8 mouse cellular contexts compared by ENCODE assay signal in the genomic region with DNA sequence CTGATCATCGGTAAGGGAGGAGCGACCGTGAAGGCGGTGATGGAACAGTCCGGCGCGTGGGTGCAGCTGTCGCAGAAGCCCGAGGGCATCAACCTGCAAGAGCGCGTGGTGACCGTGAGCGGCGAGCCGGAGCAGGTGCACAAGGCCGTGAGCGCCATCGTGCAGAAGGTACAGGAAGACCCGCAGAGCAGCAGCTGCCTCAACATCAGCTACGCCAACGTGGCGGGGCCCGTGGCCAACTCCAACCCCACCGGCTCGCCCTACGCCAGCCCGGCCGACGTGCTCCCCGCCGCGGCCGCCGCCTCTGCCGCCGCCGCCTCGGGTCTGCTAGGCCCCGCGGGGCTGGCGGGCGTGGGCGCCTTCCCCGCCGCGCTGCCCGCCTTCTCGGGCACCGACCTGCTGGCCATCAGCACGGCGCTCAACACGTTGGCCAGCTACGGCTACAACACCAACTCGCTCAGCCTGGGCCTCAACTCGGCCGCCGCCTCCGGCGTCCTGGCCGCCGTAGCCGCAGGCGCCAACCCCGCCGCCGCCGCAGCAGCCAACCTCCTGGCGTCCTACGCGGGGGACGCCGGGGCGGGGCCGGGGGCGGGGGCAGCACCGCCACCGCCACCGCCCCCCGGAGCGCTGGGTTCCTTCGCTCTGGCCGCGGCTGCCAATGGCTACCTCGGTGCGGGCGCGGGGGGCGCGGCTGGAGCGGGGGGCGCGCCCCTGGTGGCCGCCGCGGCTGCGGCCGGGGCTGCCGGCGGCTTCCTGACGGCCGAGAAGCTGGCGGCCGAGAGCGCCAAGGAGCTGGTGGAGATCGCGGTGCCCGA. TPM values are rescaled to one million over a fixed set of nuclear protein-coding genes. Genes with fewer than 3 reads are reported as not detected.
DNase-seq lines count a peak whose midpoint lies in the region; ATAC-seq lines count a peak whose summit lies in the region.

No protein-coding gene starts in this region.

- peak; percentile 33 to 46 for DNase-seq in urinary bladder, adult 18-20 months (ENCODE audit: low spot score in 2 of 2)
- no peak for DNase-seq in urinary bladder, postnatal 10 days (ENCODE audit: low spot score)
- DNase-seq in heart, adult 11 months: peak; percentile 97
- peak; percentile 76 for DNase-seq in midbrain, embryonic 14.5 days

- H3K9ac ChIP-seq in intestine, embryonic 15.5 days: peak overlapping the region; percentile 73
- peak overlapping the region; percentile 63 for H3K9ac ChIP-seq in limb, embryonic 13.5 days
- peak overlapping the region; percentile 51 for H3K9ac ChIP-seq in midbrain, embryonic 14.5 days (replicated peaks; ENCODE audit: low read length)
- H3K9ac ChIP-seq in stomach, embryonic 15.5 days: peak overlapping the region; percentile 44; the same call in 1 of the 2 replicates

- peaks cover 60% of the 10 kb centered on the region for H3K27me3 ChIP-seq in intestine, embryonic 15.5 days (replicated peaks)
- peaks cover 94% of the 10 kb centered on the region for H3K27me3 ChIP-seq in limb, embryonic 13.5 days
- no peaks in the 10 kb centered on the region for H3K27me3 ChIP-seq in midbrain, embryonic 14.5 days (ENCODE audit: control insufficient read depth, insufficient read depth, low read length)
- peaks cover 53% of the 10 kb centered on the region for H3K27me3 ChIP-seq in stomach, embryonic 15.5 days (replicated peaks)

- no peaks in the 10 kb centered on the region for H3K9me3 ChIP-seq in intestine, embryonic 15.5 days
- H3K9me3 ChIP-seq in limb, embryonic 13.5 days: no peaks in the 10 kb centered on the region
- H3K9me3 ChIP-seq in midbrain, embryonic 14.5 days (ENCODE audit: control insufficient read depth, low read length): no peaks in the 10 kb centered on the region
- no peaks in the 10 kb centered on the region for H3K9me3 ChIP-seq in stomach, embryonic 15.5 days

- H3K27ac ChIP-seq in intestine, embryonic 15.5 days: no peak overlapping the region
- no peak overlapping the region for H3K27ac ChIP-seq in limb, embryonic 13.5 days
- H3K27ac ChIP-seq in midbrain, embryonic 14.5 days (replicated peaks; ENCODE audit: low read depth, low read length): peak overlapping the region; percentile 74
- no peak overlapping the region for H3K27ac ChIP-seq in stomach, embryonic 15.5 days

- peak; percentile 23; the same call in 1 of the 2 replicates for ATAC-seq in common myeloid progenitor, adult 5-6 weeks (replicated peaks; ENCODE audit: low read depth, poor library complexity, severe bottlenecking)
- peak; percentile 89 for ATAC-seq in intestine, embryonic 15.5 days
- ATAC-seq in limb, embryonic 13.5 days (ENCODE audit: low FRiP score, low read depth): peak; percentile 72
- peak; percentile 48 for ATAC-seq in midbrain, embryonic 14.5 days (ENCODE audit: low FRiP score, low TSS enrichment)
- ATAC-seq in stomach, embryonic 15.5 days (ENCODE audit: insufficient read depth, low FRiP score, low read depth): peak; percentile 83

- peak overlapping the region; percentile 99 for H3K4me2 ChIP-seq in intestine, embryonic 15.5 days (replicated peaks)
- H3K4me2 ChIP-seq in limb, embryonic 13.5 days (replicated peaks): peak overlapping the region; percentile 94
- peak overlapping the region; percentile 55 for H3K4me2 ChIP-seq in midbrain, embryonic 14.5 days (ENCODE audit: low read length)
- H3K4me2 ChIP-seq in stomach, embryonic 15.5 days: peak overlapping the region; percentile 99

- peak overlapping the region; percentile 68 for H3K4me3 ChIP-seq in intestine, embryonic 15.5 days (replicated peaks)
- H3K4me3 ChIP-seq in limb, embryonic 13.5 days: peak overlapping the region; percentile 65
- peak overlapping the region; percentile 24 for H3K4me3 ChIP-seq in midbrain, embryonic 14.5 days (replicated peaks; ENCODE audit: low read depth, low read length)
- peak overlapping the region; percentile 67 for H3K4me3 ChIP-seq in stomach, embryonic 15.5 days (replicated peaks)

- peaks cover 17% of the 10 kb centered on the region for H3K4me1 ChIP-seq in intestine, embryonic 15.5 days (replicated peaks)
- H3K4me1 ChIP-seq in limb, embryonic 13.5 days: peaks cover 16% of the 10 kb centered on the region
- H3K4me1 ChIP-seq in midbrain, embryonic 14.5 days (ENCODE audit: control insufficient read depth, insufficient read depth, low read length): peaks cover 41% of the 10 kb centered on the region
- peaks cover 18% of the 10 kb centered on the region for H3K4me1 ChIP-seq in stomach, embryonic 15.5 days

- H3K36me3 ChIP-seq in intestine, embryonic 15.5 days: no peaks in the 10 kb centered on the region
- H3K36me3 ChIP-seq in limb, embryonic 13.5 days: no peaks in the 10 kb centered on the region
- peaks cover 51% of the 10 kb centered on the region for H3K36me3 ChIP-seq in midbrain, embryonic 14.5 days (ENCODE audit: control insufficient read depth, insufficient read depth, low read length)
- no peaks in the 10 kb centered on the region for H3K36me3 ChIP-seq in stomach, embryonic 15.5 days

- under 1% methylated on average over 82 of the region's 107 CpGs for WGBS in intestine, embryonic 15.5 days
- under 1% methylated on average over 102 of the region's 107 CpGs for WGBS in limb, embryonic 13.5 days
- WGBS in midbrain, embryonic 14.5 days: under 1% methylated on average over 106 of the region's 107 CpGs
- under 1% methylated on average over 75 of the region's 107 CpGs for WGBS in stomach, embryonic 15.5 days

RNA-seq across cellular contexts. Expression of a gene that starts 29.4 kb away (rescaled TPM):
- total RNA-seq in common myeloid progenitor, adult 5-6 weeks (2017): not detected in 2 replicates
- polyA plus RNA-seq in intestine, embryonic 15.5 days (2015; fragmentation: Nextera tagmentation; extraction: Ambion mirVana): not detected in 2 replicates
- not detected in 2 replicates for polyA plus RNA-seq in limb, embryonic 13.5 days (2015; fragmentation: Nextera tagmentation; extraction: Ambion mirVana)
- polyA plus RNA-seq in midbrain, embryonic 14.5 days (2014; fragmentation: Nextera tagmentation; extraction: Ambion mirVana): 0.58 and 0.86 TPM in 2 replicates
- polyA plus RNA-seq in stomach, embryonic 15.5 days (2015; fragmentation: Nextera tagmentation; extraction: Ambion mirVana): not detected in 2 replicates

RNA-seq across cellular contexts. Expression of a gene that starts 32.1 kb away (rescaled TPM):
- 0.14 TPM in 1 of 2 replicates, not detected in the other for total RNA-seq in common myeloid progenitor, adult 5-6 weeks (2017)
- 0.49 and 0.57 TPM in 2 replicates for polyA plus RNA-seq in intestine, embryonic 15.5 days (2015; fragmentation: Nextera tagmentation; extraction: Ambion mirVana)
- 0.33 and 0.41 TPM in 2 replicates for polyA plus RNA-seq in limb, embryonic 13.5 days (2015; fragmentation: Nextera tagmentation; extraction: Ambion mirVana)
- polyA plus RNA-seq in midbrain, embryonic 14.5 days (2014; fragmentation: Nextera tagmentation; extraction: Ambion mirVana): 18.6 and 20.7 TPM in 2 replicates
- polyA plus RNA-seq in stomach, embryonic 15.5 days (2015; fragmentation: Nextera tagmentation; extraction: Ambion mirVana): 0.63 TPM in 2 replicates

RNA-seq across cellular contexts. Expression of a gene that starts 33.3 kb away (rescaled TPM):
- 0.64 TPM in 1 of 2 replicates, not detected in the other for total RNA-seq in common myeloid progenitor, adult 5-6 weeks (2017)
- polyA plus RNA-seq in intestine, embryonic 15.5 days (2015; fragmentation: Nextera tagmentation; extraction: Ambion mirVana): 2.5 and 2.9 TPM in 2 replicates
- 5.2 and 6.3 TPM in 2 replicates for polyA plus RNA-seq in limb, embryonic 13.5 days (2015; fragmentation: Nextera tagmentation; extraction: Ambion mirVana)
- polyA plus RNA-seq in midbrain, embryonic 14.5 days (2014; fragmentation: Nextera tagmentation; extraction: Ambion mirVana): 4.2 and 4.8 TPM in 2 replicates
- 2.8 and 3.7 TPM in 2 replicates for polyA plus RNA-seq in stomach, embryonic 15.5 days (2015; fragmentation: Nextera tagmentation; extraction: Ambion mirVana)

RNA-seq across cellular contexts. Expression of a gene that starts 46.1 kb away (rescaled TPM):
- total RNA-seq in common myeloid progenitor, adult 5-6 weeks (2017): 13.1 and 14.6 TPM in 2 replicates
- 24.5 and 24.6 TPM in 2 replicates for polyA plus RNA-seq in intestine, embryonic 15.5 days (2015; fragmentation: Nextera tagmentation; extraction: Ambion mirVana)
- polyA plus RNA-seq in limb, embryonic 13.5 days (2015; fragmentation: Nextera tagmentation; extraction: Ambion mirVana): 26.3 and 26.9 TPM in 2 replicates
- polyA plus RNA-seq in midbrain, embryonic 14.5 days (2014; fragmentation: Nextera tagmentation; extraction: Ambion mirVana): 30.8 and 34.2 TPM in 2 replicates
- polyA plus RNA-seq in stomach, embryonic 15.5 days (2015; fragmentation: Nextera tagmentation; extraction: Ambion mirVana): 23.5 and 28.0 TPM in 2 replicates

RNA-seq across cellular contexts. Expression of a gene that starts 47.6 kb away (rescaled TPM):
- total RNA-seq in common myeloid progenitor, adult 5-6 weeks (2017): 16.5 and 19.8 TPM in 2 replicates
- polyA plus RNA-seq in intestine, embryonic 15.5 days (2015; fragmentation: Nextera tagmentation; extraction: Ambion mirVana): 25.2 and 29.2 TPM in 2 replicates
- polyA plus RNA-seq in limb, embryonic 13.5 days (2015; fragmentation: Nextera tagmentation; extraction: Ambion mirVana): 32.8 and 34.6 TPM in 2 replicates
- 16.1 and 18.5 TPM in 2 replicates for polyA plus RNA-seq in midbrain, embryonic 14.5 days (2014; fragmentation: Nextera tagmentation; extraction: Ambion mirVana)
- polyA plus RNA-seq in stomach, embryonic 15.5 days (2015; fragmentation: Nextera tagmentation; extraction: Ambion mirVana): 26.1 and 29.2 TPM in 2 replicates

Comparison
In these comparisons a context has a peak if more than half of its experiments do, and no peak if none do; other contexts are left out.
1. ATAC-seq: peak in every context shown above with its lines; median percentile 89 in intestine, embryonic 15.5 days; 83 in stomach, embryonic 15.5 days; 72 in limb, embryonic 13.5 days; 48 in midbrain, embryonic 14.5 days; 23 in common myeloid progenitor, adult 5-6 weeks.
2. RNA of a gene that starts 32.1 kb away (polyA plus RNA-seq): 18.6 to 20.7 TPM in midbrain, embryonic 14.5 days; 0.63 TPM in stomach, embryonic 15.5 days, 0.49 to 0.57 TPM in intestine, embryonic 15.5 days and 0.33 to 0.41 TPM in limb, embryonic 13.5 days; every median in the first group is over 10 times any median in the second.
3. Peak in every context shown above with its lines, with median percentiles within 50 percentile points of each other: H3K4me2 ChIP-seq, H3K4me3 ChIP-seq and H3K9ac ChIP-seq.